Mouse (Mus musculus) mouse trophoblast stem cell (cell line): ENCODE measurements around the gene Man1a2.

Experiments
- in situ Hi-C, 2 experiments: fragments of 300-500 bp; cut with MseI, MboI; formaldehyde crosslinking; loops; 2 replicates in 1 of 2; 3 replicates in 1 of 2; pipeline ENCODE4 v1.15.1; 2025

The Man1a2 gene

DNA sequence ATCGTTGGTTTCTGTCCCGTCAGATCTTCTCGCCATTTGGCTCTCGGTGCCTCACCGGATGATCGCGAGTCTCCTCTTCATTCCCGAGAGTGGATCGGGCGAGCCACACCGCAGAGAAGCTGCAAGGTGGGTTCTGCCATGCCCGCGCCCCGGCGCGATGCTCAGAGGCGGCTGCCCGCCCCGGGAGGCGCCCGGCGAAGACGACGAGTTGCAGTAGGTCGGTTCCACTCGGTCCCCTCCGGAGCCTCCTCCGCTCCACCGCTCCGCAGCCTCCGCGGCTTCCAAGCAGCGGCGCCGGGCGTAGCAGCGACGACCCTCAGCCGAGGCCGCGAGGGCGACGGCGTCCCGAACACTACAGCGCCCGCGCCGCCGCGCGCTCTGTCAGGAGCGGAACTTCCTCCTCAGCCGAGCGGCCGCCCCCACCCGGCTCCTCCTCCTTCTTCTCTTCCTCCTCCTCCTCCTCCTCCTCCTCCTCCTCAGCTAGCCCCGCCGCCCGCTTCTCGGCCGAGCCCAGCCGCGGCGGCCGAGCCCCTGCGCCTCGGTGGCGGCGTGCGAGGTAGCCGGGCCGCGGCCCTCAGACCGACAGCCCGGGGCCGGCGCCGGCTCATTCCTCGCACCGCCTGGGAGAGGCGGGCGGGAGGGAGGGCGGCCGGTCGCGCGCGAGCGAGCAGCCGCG, at the start of gene Man1a2:
TSS of gene Man1a2 (minus strand) at position 417 of the 676 bp plus-strand sequence.
- in situ Hi-C loops = no loop called here

DNA sequence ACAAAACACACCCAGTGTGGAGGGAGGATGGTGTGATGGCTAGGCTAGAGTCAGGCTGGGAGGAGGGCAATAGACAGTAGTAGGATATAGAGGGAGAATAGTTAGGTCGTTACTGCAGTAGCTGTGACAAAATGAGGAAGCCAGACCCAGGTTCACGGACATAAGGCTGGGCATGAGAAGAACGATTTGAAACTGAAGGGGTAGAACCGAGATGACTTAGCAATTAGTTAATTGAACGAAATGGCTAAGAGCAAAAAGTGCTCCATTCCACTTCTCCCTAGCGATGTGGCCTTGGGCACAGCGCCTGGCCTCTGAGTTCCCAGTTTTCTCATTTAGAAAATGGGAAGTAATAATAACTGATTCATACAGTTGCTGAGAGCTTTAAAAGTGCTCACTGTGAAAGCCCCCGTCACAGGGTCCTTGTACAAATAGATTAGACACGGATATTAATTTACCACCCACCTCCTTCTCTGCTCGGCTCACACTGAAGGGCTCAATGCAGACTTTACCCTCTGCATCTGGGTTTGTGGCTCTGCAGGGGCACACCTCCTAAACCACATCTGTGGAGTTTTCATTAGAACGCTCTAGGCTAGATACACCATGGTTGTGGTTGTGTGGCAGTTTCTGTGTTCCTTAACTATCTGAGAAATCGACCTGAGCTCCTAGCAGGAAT, 49.3 kb upstream of the Man1a2 start:
- in situ Hi-C loops = no loop called here

GRCm38 (mm10) chr3:100731896-100732295, 46.6 kb upstream of the Man1a2 start:
- in situ Hi-C loops = no loop called here

GRCm38 (mm10) chr3:100731347-100731746, 46.0 kb upstream of the Man1a2 start:
- in situ Hi-C loops = no loop called here

DNA sequence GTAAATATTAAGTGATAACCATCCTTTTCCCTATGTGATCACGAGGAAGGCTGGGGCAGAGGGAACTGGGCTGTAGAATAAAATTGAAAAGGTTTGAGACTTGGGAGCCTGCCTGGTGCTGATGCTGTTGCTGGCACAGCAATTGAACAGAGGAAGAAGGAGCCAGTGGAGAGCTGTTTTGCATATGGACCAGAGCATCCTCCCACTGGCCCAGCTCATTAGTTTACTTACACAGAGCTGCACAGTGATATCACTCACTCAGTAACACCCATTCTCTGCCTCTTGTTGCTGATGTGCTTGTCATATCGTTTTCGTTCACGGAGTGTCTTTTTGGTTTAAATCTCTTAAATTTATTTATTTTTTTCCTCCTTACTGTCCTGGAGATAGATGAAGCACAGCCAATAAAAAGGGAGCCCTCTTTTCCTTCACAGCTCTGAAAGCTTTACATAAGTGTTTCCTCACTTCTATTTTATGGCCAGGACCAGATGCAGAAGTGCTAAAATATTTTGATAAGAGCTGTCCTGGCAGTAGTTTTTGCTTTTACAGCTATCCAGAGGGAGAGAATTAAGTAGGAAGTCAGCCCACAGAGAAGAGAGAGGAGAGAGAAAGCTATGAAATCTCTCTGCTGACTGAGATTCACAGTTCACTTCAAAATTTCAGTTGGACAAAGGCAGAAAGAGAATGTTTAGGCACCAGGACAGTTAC, 42.9 kb upstream of the Man1a2 start:
- in situ Hi-C loops = no loop called here

DNA sequence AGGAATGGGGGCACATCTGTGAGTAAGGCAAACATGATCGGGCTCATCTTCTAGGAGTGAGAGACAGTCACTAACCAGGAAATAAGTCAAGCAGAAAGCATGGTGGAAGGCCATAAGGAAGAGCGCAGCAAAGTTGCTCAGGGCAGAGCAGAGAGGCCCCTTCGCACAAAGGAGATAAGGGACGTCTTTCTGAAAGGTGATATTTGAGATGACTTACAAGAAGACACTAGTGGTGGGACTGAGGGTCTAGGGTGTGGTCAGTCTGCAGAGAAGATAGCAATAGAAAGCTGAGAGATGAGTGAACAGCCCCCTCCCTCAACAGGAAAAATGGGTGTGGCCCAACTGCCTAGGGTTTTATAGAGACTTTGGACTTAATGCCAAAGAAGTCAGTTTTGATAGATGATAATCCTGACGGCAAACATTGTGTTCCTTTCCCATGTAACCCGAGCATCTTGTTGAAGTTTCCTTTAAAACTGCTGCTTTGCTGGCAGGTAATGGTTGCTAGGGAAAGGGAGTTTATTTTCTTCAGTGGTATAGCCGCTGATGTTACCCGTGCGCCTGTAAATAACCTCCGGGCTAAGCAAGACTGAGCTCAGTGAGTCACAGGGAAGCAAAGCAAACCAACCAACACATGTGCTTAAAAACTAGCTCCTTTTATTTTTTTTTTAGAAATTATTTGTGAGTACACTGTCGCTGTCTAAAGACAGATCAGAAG, 40.8 kb upstream of the Man1a2 start:
- in situ Hi-C loops = no loop called here

DNA sequence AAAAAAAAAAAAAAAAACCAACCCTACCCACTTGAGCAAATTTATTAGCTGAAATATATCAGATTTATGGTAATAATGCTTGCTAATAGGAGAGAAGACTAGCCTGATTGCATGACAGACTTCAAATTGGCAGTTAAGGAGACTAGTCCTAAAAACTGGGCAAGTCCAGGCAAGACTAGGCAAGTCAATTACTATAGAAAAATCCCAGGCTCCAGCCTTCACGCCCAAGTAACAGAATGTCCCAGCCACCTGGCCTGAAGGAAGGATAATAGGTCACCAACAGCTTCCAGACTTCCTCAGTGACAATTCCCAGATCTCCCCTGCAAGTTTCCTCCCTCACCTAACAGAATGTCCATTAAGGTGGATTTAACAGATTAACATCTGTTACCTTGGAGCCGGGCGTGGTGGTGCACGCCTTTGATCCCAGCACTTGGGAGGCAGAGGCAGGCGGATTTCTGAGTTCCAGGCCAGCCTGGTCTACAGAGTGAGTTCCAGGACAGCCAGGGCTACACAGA, 35.5 kb upstream of the Man1a2 start:
- in situ Hi-C loops = no loop called here

DNA sequence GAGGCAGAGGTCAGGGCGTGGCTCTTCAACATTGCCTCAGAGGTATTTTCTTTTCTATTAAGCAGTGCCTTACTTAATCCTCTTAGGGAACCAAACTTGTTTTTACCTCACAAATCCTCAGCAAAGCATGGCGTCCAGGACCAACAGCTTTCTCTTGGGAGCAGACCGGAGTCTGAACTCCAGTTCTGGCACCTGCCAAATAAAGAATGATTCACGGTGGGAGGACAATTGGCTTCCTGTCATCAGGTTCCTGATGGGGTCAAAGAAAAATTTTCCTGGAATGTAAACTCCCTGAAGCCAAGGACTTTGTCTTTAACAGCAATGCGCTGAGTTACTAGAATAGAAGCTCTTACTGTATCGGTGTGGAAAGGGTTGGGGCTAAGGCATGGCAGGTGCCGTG, 30.9 kb upstream of the Man1a2 start:
- in situ Hi-C loops = no loop called here

DNA sequence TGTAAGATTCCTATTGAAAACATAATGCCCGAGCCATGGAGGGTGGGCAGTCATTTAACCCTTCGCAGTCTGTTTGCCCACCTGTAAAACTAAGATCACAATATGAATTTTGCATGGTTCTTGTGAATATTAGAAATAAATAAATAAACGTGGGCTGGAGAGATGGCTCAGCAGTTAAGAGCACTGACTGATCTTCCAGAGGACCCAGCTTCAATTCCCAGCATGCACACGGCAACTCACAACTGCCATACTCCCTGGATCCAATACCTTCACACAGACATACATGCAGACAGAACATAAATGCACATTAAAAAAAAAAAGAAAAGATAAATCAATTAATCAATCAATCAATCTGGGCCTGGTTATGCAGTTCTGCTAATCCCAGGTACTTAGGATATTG, 30.1 kb upstream of the Man1a2 start:
- in situ Hi-C loops = no loop called here

GRCm38 (mm10) chr3:100713142-100714005, 28.1 kb upstream of the Man1a2 start:
- in situ Hi-C loops = no loop called here

GRCm38 (mm10) chr3:100712140-100712539, 26.8 kb upstream of the Man1a2 start:
- in situ Hi-C loops = no loop called here

- in situ Hi-C loops = no loop called here
Measured at GRCm38 (mm10) chr3:100711486-100711885, 26.2 kb upstream of the Man1a2 start.

GRCm38 (mm10) chr3:100707117-100707516, 21.8 kb upstream of the Man1a2 start:
- in situ Hi-C loops = no loop called here

DNA sequence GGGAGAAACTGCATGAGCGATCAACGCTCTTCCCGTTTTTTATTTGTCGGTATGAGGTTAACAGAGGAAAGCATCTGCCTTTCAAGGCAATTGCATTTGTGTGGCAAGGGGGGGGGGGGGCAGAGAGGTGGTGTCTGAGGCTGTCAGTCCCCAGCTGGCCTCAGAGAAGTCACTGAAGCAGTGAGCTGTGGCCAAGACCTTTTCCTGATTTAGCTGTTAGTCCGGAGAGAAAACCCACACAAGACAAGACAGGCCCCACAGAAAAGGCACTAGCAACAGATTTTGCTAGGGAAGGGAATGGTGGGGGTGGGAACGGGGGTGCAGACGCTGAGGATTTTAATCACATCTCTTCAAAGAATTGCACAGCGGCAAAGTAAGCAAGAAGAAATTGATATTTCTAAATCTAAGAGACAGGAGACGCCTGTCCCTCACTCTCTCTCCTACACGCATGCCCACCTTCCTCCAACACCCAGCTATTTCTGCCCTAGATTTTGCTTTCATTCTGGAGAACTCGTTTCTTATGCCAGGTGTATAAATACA, 19.9 kb upstream of the Man1a2 start:
- in situ Hi-C loops = no loop called here

- in situ Hi-C loops = no loop called here
Measured at GRCm38 (mm10) chr3:100703847-100704644, 18.7 kb upstream of the Man1a2 start.

DNA sequence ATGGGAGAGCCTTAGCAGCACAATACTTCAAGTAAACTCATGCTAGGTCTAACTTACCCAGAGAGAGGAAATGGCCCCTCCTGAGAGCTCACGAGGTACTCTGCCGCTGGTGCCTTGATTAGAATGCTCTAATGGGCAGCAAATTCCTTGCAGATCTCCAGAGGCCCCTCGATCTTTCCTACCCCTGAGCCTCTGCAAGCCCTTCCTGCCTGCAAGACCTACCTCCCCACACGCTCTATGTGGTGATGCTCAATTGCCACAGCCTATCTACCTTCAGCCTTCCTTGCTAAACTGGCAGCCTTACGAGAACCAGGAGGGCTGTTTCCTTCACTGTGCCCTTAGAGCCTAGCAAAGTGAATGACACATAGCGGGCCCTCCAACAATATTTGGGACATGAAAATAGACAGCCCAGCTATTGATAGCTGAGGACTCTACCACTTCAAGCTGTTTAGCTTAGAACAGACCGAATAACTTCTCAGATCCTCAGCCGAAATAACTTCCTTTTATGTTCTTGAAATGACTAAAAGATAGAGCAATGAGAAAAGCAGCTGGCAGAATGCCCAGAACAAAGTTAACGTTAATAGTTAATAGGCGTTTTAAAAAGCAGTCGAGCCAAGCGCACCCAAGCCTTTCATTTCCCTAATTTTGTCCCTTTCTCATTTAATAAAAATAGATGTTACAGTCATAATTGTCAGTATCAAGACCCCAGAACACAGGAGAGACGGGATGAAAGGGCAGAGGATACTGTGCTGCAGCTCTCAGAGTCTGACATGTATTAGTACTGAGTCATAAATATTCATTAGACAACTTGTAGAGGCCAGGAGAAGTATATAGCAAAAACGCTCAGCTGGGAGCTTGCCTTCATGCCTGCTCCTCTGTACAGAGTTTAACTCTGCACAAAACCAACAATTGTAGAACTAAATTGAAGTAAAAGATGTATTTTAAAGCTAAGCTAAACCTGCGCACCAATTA, 17.9 kb upstream of the Man1a2 start:
- in situ Hi-C loops = no loop called here

- in situ Hi-C loops = no loop called here
Measured at GRCm38 (mm10) chr3:100688747-100689146, 3.4 kb upstream of the Man1a2 start.

DNA sequence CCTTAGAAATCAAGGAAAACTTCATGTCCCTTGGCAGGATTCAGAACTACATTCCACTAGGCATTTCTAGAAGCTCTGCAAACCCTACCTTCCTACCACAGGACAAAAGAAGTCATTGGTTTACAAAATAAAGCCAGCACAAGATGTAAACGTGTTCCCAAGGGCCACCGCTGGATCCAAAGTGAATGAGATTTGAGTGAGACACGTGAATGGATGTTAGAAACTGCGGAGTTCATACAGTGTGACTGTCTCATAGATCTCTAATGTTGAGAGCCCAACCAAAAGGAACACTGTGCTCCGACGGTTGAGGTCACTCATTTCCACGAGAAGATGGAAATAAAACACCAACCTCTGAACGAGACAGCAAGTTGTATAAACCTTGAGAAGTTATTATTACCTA, 1.5 kb upstream of the Man1a2 start:
- in situ Hi-C loops = no loop called here
